Mouse (Mus musculus) lung, adult 2 months (tissue): Measurements from ENCODE around the gene Tecpr1.

Experiments used
- CTCF ChIP-seq: fragments of 200-500 bp; IDR thresholded peaks from 2 replicates; pipeline ENCODE4 v1.5.1; 2011; ENCODE audit warnings: mild to moderate bottlenecking, low read length, control low read depth; ENCODE audit not compliant: insufficient read depth
- POLR2A ChIP-seq: fragments of 200-500 bp; IDR thresholded peaks from 2 replicates; pipeline ENCODE4 v1.6.1; 2011; ENCODE audit warnings: low read depth, mild to moderate bottlenecking, control low read depth, low read length, borderline replicate concordance; ENCODE audit errors: extremely low read depth

DNA sequence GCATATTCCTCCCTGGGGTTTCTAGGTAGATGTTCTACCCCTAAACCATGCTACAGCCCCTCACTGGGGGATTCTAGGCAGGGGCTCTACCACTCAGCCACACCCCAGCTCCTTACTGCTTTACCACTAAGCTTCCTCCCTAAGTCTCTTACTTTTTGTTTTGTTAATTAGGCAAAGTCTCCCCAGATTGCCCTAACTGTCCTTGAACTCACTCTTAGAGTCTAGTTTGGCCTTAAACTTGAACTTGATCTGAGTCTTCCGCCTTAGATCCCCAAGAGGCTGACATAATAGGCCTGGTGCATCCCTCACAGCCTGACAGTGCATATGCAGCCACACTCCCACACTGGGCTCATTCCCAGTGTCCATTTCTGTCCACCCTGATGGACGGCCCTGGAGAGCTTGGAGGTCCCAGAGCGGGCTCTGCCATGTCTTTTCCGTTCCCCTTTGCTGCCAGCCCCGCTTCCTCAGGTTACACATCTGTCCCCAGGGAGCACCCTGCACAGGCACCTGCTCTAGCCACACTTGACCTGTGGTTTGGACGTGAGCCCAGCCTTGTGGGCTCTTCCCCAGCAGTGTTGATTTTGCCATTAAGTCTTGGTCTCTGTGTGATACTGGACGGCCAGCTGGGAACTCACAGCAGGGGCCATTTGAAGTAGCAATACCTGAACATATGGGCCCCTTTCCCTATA lies 39.6 kb downstream of the Tecpr1 start:
- no peak for TF ChIP-seq CTCF
- no peak for TF ChIP-seq POLR2A
